Mouse (Mus musculus): ENCODE results near the gene Hoxb9. TPM values are rescaled to one million over a fixed set of nuclear protein-coding genes. Genes with fewer than 3 reads are reported as not detected.
A peak's percentile ranks its signal among the peaks of the same experiment; 100 is the strongest.

Gene Hoxb9
- total and polyA plus RNA-seq, 2 experiments from 2014 or later = not detected

GRCm38 (mm10) chr11:96277151-96278044 is 6.1 kb downstream of the Hoxb9 start:
- no peaks in the 10 kb centered on the region for H3K9me3 ChIP-seq (ENCODE audit: low read length)
- H3K4me2 ChIP-seq (ENCODE audit: low read depth, low read length, poor library complexity, severe bottlenecking) = no peak overlapping the region
- TF ChIP-seq CTCF (IDR thresholded peaks at IDR 0.05) = no peak
- WGBS = 2% methylated on average over 35 of the region's 35 CpGs
- no peaks in the 10 kb centered on the region for H3K4me1 ChIP-seq (ENCODE audit: insufficient read depth, low read length)
- DNase-seq (ENCODE audit: low spot score) (no peak), ATAC-seq (ENCODE audit: low FRiP score) (no peak)
- H3K36me3 ChIP-seq (ENCODE audit: insufficient read depth, low read length) = no peaks in the 10 kb centered on the region
- no peak overlapping the region for H3K27ac ChIP-seq (ENCODE audit: low read depth, low read length)
- H3K9ac ChIP-seq (replicated peaks; ENCODE audit: low read length, poor library complexity, severe bottlenecking) = no peak overlapping the region
- peaks cover 92% of the 10 kb centered on the region for H3K27me3 ChIP-seq (ENCODE audit: insufficient read depth, low read length)
- H3K4me3 ChIP-seq (ENCODE audit: low read depth, low read length) = no peak overlapping the region

GRCm38 (mm10) chr11:96278324-96278723 is 7.1 kb downstream of the Hoxb9 start:
- DNase-seq (ENCODE audit: low spot score) (no peak), ATAC-seq (ENCODE audit: low FRiP score) (no peak)
- no peak for TF ChIP-seq CTCF (IDR thresholded peaks at IDR 0.05)
- Histone ChIP-seq H3K27me3 (ENCODE audit: insufficient read depth, low read length) (peaks cover 90% of the 10 kb centered on the region), H3K9me3 (ENCODE audit: low read length) (no peaks in the 10 kb centered on the region), H3K9ac (replicated peaks; ENCODE audit: low read length, poor library complexity, severe bottlenecking) (no peak overlapping the region), H3K36me3 (ENCODE audit: insufficient read depth, low read length) (no peaks in the 10 kb centered on the region), H3K4me2 (ENCODE audit: low read depth, low read length, poor library complexity, severe bottlenecking) (no peak overlapping the region), H3K27ac (ENCODE audit: low read depth, low read length) (no peak overlapping the region), H3K4me1 (ENCODE audit: insufficient read depth, low read length) (no peaks in the 10 kb centered on the region), H3K4me3 (ENCODE audit: low read depth, low read length) (no peak overlapping the region)
- 24% methylated on average over 14 of the region's 14 CpGs for WGBS

GRCm38 (mm10) chr11:96278773-96279172 is 7.5 kb downstream of the Hoxb9 start:
- H3K27me3 ChIP-seq (ENCODE audit: insufficient read depth, low read length) = peaks cover 90% of the 10 kb centered on the region
- H3K9me3 ChIP-seq (ENCODE audit: low read length) = no peaks in the 10 kb centered on the region
- H3K27ac ChIP-seq (ENCODE audit: low read depth, low read length) = no peak overlapping the region
- H3K4me3 ChIP-seq (ENCODE audit: low read depth, low read length) = no peak overlapping the region
- H3K4me1 ChIP-seq (ENCODE audit: insufficient read depth, low read length) = no peaks in the 10 kb centered on the region
- DNase-seq (ENCODE audit: low spot score) (peak; percentile 91), ATAC-seq (ENCODE audit: low FRiP score) (no peak)
- H3K36me3 ChIP-seq (ENCODE audit: insufficient read depth, low read length) = no peaks in the 10 kb centered on the region
- no peak overlapping the region for H3K4me2 ChIP-seq (ENCODE audit: low read depth, low read length, poor library complexity, severe bottlenecking)
- peak; percentile 90 for TF ChIP-seq CTCF (IDR thresholded peaks at IDR 0.05)
- WGBS = under 1% methylated on average over 9 of the region's 9 CpGs
- no peak overlapping the region for H3K9ac ChIP-seq (replicated peaks; ENCODE audit: low read length, poor library complexity, severe bottlenecking)

GRCm38 (mm10) chr11:96279421-96280233 is 8.4 kb downstream of the Hoxb9 start:
- Histone ChIP-seq H3K27ac (ENCODE audit: low read depth, low read length) (no peak overlapping the region), H3K9ac (replicated peaks; ENCODE audit: low read length, poor library complexity, severe bottlenecking) (no peak overlapping the region)
- WGBS = 3% methylated on average over 31 of the region's 31 CpGs

GRCm38 (mm10) chr11:96280399-96281378 is 9.4 kb downstream of the Hoxb9 start:
- no peaks in the 10 kb centered on the region for H3K9me3 ChIP-seq (ENCODE audit: low read length)
- no peak for DNase-seq (ENCODE audit: low spot score)
- 6% methylated on average over 8 of the region's 8 CpGs for WGBS
- TF ChIP-seq CTCF (IDR thresholded peaks at IDR 0.05) = no peak
- H3K9ac ChIP-seq (replicated peaks; ENCODE audit: low read length, poor library complexity, severe bottlenecking) = no peak overlapping the region
- no peak overlapping the region for H3K4me3 ChIP-seq (ENCODE audit: low read depth, low read length)
- H3K4me1 ChIP-seq (ENCODE audit: insufficient read depth, low read length) = no peaks in the 10 kb centered on the region
- H3K36me3 ChIP-seq (ENCODE audit: insufficient read depth, low read length) = no peaks in the 10 kb centered on the region
- no peak for ATAC-seq (ENCODE audit: low FRiP score)
- H3K27ac ChIP-seq (ENCODE audit: low read depth, low read length) = no peak overlapping the region
- no peak overlapping the region for H3K4me2 ChIP-seq (ENCODE audit: low read depth, low read length, poor library complexity, severe bottlenecking)
- H3K27me3 ChIP-seq (ENCODE audit: insufficient read depth, low read length) = peaks cover 87% of the 10 kb centered on the region

More at GRCm38 (mm10) chr11:96279421-96280233, 8.4 kb downstream of the Hoxb9 start:
- no peak for DNase-seq (ENCODE audit: low spot score)
- Histone ChIP-seq H3K9me3 (ENCODE audit: low read length) (no peaks in the 10 kb centered on the region), H3K27me3 (ENCODE audit: insufficient read depth, low read length) (peaks cover 90% of the 10 kb centered on the region), H3K36me3 (ENCODE audit: insufficient read depth, low read length) (no peaks in the 10 kb centered on the region), H3K4me2 (ENCODE audit: low read depth, low read length, poor library complexity, severe bottlenecking) (no peak overlapping the region), H3K4me3 (ENCODE audit: low read depth, low read length) (no peak overlapping the region), H3K4me1 (ENCODE audit: insufficient read depth, low read length) (no peaks in the 10 kb centered on the region)
- ATAC-seq (ENCODE audit: low FRiP score) = no peak
- TF ChIP-seq CTCF (IDR thresholded peaks at IDR 0.05) = no peak

Measured in midbrain, postnatal 0 days (tissue).